Mouse (Mus musculus): ENCODE measurements around the gene Gkap1. TPM values are rescaled to one million over a fixed set of nuclear protein-coding genes. Genes with fewer than 3 reads are reported as not detected.

Gene Gkap1
- polyA plus RNA-seq, 1 experiment from 2014 or later = 34.6 TPM

- 89% methylated on average over 1 of the region's 1 CpGs for WGBS
Observed at GRCm38 (mm10) chr13:58253268-58253667, 22.2 kb downstream of the Gkap1 start.

DNA sequence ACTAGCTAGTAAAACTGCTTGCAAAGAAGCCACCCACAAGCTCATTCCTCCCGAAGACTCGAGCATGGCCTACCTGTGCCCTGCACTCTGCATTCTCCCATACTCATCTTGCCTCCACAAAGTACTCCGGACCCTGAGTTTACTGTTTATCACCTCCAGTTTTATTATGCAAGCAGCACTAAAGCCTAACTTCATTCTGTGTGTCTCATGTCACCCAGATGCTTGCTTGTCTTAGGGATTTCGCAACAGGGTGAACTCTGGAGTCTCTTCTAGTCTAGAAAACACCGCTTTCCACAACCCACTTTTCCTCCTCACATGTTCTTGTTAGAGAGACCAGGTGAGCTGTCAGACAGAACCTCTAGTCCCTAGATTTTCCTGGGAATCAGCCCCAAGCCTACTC is 26.5 kb downstream of the Gkap1 start:
- H3K9ac ChIP-seq = no peak overlapping the region
- WGBS = 95% methylated on average over 5 of the region's 5 CpGs
- H3K27me3 ChIP-seq = no peaks in the 10 kb centered on the region
- ATAC-seq = no peak
- no peak overlapping the region for H3K4me2 ChIP-seq
- peaks cover 45% of the 10 kb centered on the region for H3K36me3 ChIP-seq (ENCODE audit: poor library complexity, severe bottlenecking)
- no peaks in the 10 kb centered on the region for H3K4me1 ChIP-seq
- H3K27ac ChIP-seq = no peak overlapping the region
- no peaks in the 10 kb centered on the region for H3K9me3 ChIP-seq (replicated peaks)
- H3K4me3 ChIP-seq = no peak overlapping the region

More at GRCm38 (mm10) chr13:58253268-58253667, 22.2 kb downstream of the Gkap1 start:
- Histone ChIP-seq H3K27me3 (no peaks in the 10 kb centered on the region), H3K9me3 (replicated peaks) (no peaks in the 10 kb centered on the region), H3K36me3 (ENCODE audit: poor library complexity, severe bottlenecking) (peaks cover 51% of the 10 kb centered on the region), H3K4me3 (no peak overlapping the region), H3K27ac (no peak overlapping the region), H3K4me2 (no peak overlapping the region), H3K9ac (no peak overlapping the region), H3K4me1 (no peaks in the 10 kb centered on the region)
- no peak for ATAC-seq

- no peaks in the 10 kb centered on the region for H3K27me3 ChIP-seq
- ATAC-seq = no peak
- WGBS = 92% methylated on average over 7 of the region's 7 CpGs
- H3K27ac ChIP-seq = no peak overlapping the region
- H3K4me2 ChIP-seq = no peak overlapping the region
- no peak overlapping the region for H3K4me3 ChIP-seq
- peaks cover 38% of the 10 kb centered on the region for H3K36me3 ChIP-seq (ENCODE audit: poor library complexity, severe bottlenecking)
- no peaks in the 10 kb centered on the region for H3K9me3 ChIP-seq (replicated peaks)
- H3K4me1 ChIP-seq = no peaks in the 10 kb centered on the region
- no peak overlapping the region for H3K9ac ChIP-seq
Observed at GRCm38 (mm10) chr13:58236536-58236935, 39.0 kb downstream of the Gkap1 start.

DNA sequence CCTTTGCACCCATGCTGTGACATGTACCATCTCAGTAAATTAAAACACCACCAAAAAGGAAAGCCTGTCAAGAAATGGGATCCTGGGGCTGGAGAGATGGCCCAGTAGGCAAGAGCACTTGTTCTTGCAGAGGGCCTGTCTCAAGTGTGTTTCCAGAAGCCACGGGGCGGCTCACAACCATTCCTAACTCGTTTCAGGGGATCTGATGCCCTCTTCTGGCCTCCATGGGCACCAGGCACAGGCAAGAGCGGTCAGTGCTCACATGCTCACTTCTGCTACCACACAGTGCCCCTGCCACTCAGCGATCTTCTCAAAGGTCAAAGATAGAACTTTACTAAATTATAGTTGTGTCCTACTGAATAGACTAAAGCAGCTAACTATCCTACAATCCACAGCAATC is 42.9 kb downstream of the Gkap1 start:
- Histone ChIP-seq H3K36me3 (ENCODE audit: poor library complexity, severe bottlenecking) (peaks cover 31% of the 10 kb centered on the region), H3K9ac (no peak overlapping the region), H3K27me3 (no peaks in the 10 kb centered on the region), H3K4me3 (no peak overlapping the region), H3K4me2 (no peak overlapping the region), H3K9me3 (replicated peaks) (no peaks in the 10 kb centered on the region), H3K27ac (no peak overlapping the region), H3K4me1 (no peaks in the 10 kb centered on the region)
- 41% methylated on average over 5 of the region's 5 CpGs for WGBS
- ATAC-seq = no peak

- Histone ChIP-seq H3K27ac (no peak overlapping the region), H3K27me3 (no peaks in the 10 kb centered on the region), H3K4me3 (no peak overlapping the region), H3K9ac (no peak overlapping the region), H3K36me3 (ENCODE audit: poor library complexity, severe bottlenecking) (peaks cover 31% of the 10 kb centered on the region), H3K9me3 (replicated peaks) (no peaks in the 10 kb centered on the region), H3K4me2 (no peak overlapping the region), H3K4me1 (no peaks in the 10 kb centered on the region)
- no peak for ATAC-seq
- WGBS = 93% methylated on average over 8 of the region's 8 CpGs
Observed at GRCm38 (mm10) chr13:58232070-58232469, 43.4 kb downstream of the Gkap1 start.

DNA sequence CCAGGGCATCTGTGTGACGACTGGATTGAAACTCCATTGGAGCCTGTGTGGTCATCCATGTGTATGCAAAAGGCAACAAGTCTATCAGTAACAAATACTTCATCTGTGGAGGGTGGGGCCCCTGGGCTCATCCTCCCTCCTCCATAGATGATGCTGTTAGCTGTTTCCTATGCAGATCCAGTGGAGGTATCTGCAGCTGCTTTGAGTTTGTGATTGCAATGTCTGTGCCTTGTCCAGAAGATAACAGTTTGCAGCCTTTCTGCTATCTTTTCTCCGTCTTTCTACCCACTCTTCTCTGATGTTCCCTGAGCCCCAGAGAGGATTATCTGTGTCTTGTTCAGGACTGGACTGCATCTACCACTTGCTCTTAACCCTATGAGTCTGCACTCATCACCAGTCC is 46.9 kb downstream of the Gkap1 start:
- peaks cover 12% of the 10 kb centered on the region; the same call in 1 of the 2 replicates for H3K36me3 ChIP-seq (ENCODE audit: poor library complexity, severe bottlenecking)
- no peak overlapping the region for H3K9ac ChIP-seq
- no peaks in the 10 kb centered on the region for H3K4me1 ChIP-seq
- H3K27me3 ChIP-seq = no peaks in the 10 kb centered on the region
- no peak overlapping the region for H3K4me3 ChIP-seq
- H3K9me3 ChIP-seq (replicated peaks) = peaks cover 5% of the 10 kb centered on the region; the same call in 1 of the 2 replicates
- WGBS = 84% methylated on average over 2 of the region's 2 CpGs
- H3K27ac ChIP-seq = no peak overlapping the region
- ATAC-seq = no peak
- H3K4me2 ChIP-seq = no peak overlapping the region

- H3K4me3 ChIP-seq = no peak overlapping the region
- ATAC-seq = no peak
- no peak overlapping the region for H3K4me2 ChIP-seq
- H3K4me1 ChIP-seq = no peaks in the 10 kb centered on the region
- no peaks in the 10 kb centered on the region for H3K36me3 ChIP-seq (ENCODE audit: poor library complexity, severe bottlenecking)
- H3K9me3 ChIP-seq (replicated peaks) = peaks cover 5% of the 10 kb centered on the region; the same call in 1 of the 2 replicates
- no peak overlapping the region for H3K9ac ChIP-seq
- no peaks in the 10 kb centered on the region for H3K27me3 ChIP-seq
- H3K27ac ChIP-seq = no peak overlapping the region
- WGBS = 46% methylated on average over 8 of the region's 8 CpGs
Observed at GRCm38 (mm10) chr13:58225694-58226093, 49.8 kb downstream of the Gkap1 start.

DNA sequence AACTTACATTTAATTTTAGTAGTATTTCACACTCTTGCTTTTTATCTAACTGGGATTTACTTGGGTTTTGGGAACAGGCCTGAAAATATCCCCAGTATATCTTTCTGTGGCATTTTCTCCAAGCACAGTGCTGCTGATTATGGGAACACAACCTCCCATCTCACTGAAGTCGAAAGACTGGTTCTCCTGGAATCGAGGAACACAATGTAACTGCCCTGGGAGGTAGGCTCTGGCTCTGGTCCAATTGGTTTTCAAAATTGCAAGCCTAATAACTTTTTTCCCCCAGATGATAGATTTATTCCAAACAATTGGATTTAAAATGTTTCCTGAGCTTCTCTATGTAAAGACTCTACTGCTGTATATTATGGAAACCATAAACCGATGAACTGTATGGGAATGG is 55.3 kb downstream of the Gkap1 start:
- no peak for ATAC-seq
- H3K9me3 ChIP-seq (replicated peaks) = no peaks in the 10 kb centered on the region; the same call in 1 of the 2 replicates
- H3K4me1 ChIP-seq = peaks cover 7% of the 10 kb centered on the region
- no peak overlapping the region for H3K4me3 ChIP-seq
- no peaks in the 10 kb centered on the region for H3K36me3 ChIP-seq (ENCODE audit: poor library complexity, severe bottlenecking)
- H3K4me2 ChIP-seq = no peak overlapping the region
- no peak overlapping the region for H3K27ac ChIP-seq
- no peak overlapping the region for H3K9ac ChIP-seq
- 91% methylated on average over 3 of the region's 3 CpGs for WGBS
- H3K27me3 ChIP-seq = 0 out of 2 replicates have a peak, but pooled peaks cover 2% of the 10 kb centered on the region

- no peaks in the 10 kb centered on the region for H3K36me3 ChIP-seq (ENCODE audit: poor library complexity, severe bottlenecking)
- H3K9me3 ChIP-seq (replicated peaks) = no peaks in the 10 kb centered on the region
- peaks cover 26% of the 10 kb centered on the region for H3K4me1 ChIP-seq
- no peak overlapping the region for H3K4me2 ChIP-seq
- H3K9ac ChIP-seq = no peak overlapping the region
- H3K27me3 ChIP-seq = 0 out of 2 replicates have a peak, but pooled peaks cover 2% of the 10 kb centered on the region
- H3K27ac ChIP-seq = no peak overlapping the region
- 98% methylated on average over 2 of the region's 2 CpGs for WGBS
- H3K4me3 ChIP-seq = no peak overlapping the region
- ATAC-seq = no peak
Observed at GRCm38 (mm10) chr13:58217536-58217935, 58.0 kb downstream of the Gkap1 start.

- WGBS = 93% methylated on average over 9 of the region's 9 CpGs
- Histone ChIP-seq H3K9ac (peak overlapping the region; percentile 98), H3K36me3 (ENCODE audit: poor library complexity, severe bottlenecking) (no peaks in the 10 kb centered on the region), H3K9me3 (replicated peaks) (no peaks in the 10 kb centered on the region), H3K4me2 (peak overlapping the region; percentile 82), H3K27ac (no peak overlapping the region), H3K27me3 (0 out of 2 replicates have a peak, but pooled peaks cover 2% of the 10 kb centered on the region), H3K4me1 (peaks cover 34% of the 10 kb centered on the region), H3K4me3 (peak overlapping the region; percentile 98)
- ATAC-seq = no peak
Observed at GRCm38 (mm10) chr13:58216395-58216794, 59.1 kb downstream of the Gkap1 start.

DNA sequence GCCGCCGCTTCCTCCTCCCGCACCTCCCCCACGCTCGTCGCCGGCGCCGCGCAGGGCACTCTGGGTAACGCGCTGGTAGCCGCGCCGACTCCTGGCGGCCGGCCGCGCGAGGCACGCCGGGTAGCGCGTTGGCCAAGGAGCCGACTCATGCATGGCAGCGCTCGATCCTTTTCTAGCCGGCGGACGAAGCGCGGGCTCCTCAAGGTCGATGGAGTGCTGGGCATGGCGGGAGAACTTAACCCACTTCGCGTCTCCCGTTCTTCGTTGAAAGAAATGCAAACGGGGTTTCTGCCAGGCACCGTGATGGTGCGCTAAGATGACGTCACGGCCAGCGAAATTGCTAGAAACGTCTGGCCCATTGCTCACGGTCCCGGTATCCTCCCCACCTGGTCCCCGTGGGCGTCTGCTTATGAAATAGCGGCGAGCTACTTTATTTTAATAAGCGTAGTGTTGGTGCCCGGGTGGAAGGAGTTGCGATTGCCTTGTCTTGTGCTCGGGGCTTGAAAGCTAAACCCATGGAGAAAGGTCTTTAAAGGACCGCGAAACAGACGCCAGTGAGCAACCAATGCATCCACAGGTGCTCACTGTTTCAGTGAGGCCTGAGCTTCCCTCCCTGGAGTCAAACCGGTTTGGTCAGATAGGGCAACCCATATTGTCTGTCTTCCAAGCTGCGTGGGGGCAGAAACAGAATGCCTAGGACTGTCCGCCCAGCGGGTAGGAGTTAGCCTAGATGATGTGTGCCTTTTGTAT is 59.7 kb downstream of the Gkap1 start, which contains the start of gene Ubqln1:
Gene Ubqln1, minus strand, starts transcription at position 62 of the 750 bp plus-strand sequence.
- 4% methylated on average over 47 of the region's 62 CpGs for WGBS
- Histone ChIP-seq H3K27me3 (0 out of 2 replicates have a peak, but pooled peaks cover 2% of the 10 kb centered on the region), H3K4me1 (peaks cover 36% of the 10 kb centered on the region), H3K27ac (peak within 1 kb of the TSS; percentile 77), H3K4me2 (peak within 1 kb of the TSS; percentile 82), H3K9ac (peak within 1 kb of the TSS; percentile 98), H3K36me3 (ENCODE audit: poor library complexity, severe bottlenecking) (no peaks in the 10 kb centered on the region), H3K4me3 (peak within 1 kb of the TSS; percentile 98), H3K9me3 (replicated peaks) (no peaks in the 10 kb centered on the region)
- peak; percentile 95 for ATAC-seq

- Histone ChIP-seq H3K9ac (peak overlapping the region; percentile 98), H3K4me2 (peak overlapping the region; percentile 82), H3K9me3 (replicated peaks) (no peaks in the 10 kb centered on the region), H3K27ac (peak overlapping the region; percentile 77), H3K4me1 (peaks cover 41% of the 10 kb centered on the region), H3K27me3 (0 out of 2 replicates have a peak, but pooled peaks cover 2% of the 10 kb centered on the region), H3K4me3 (peak overlapping the region; percentile 98), H3K36me3 (ENCODE audit: poor library complexity, severe bottlenecking) (no peaks in the 10 kb centered on the region)
- 0% methylated on average over 36 of the region's 48 CpGs for WGBS
- ATAC-seq = no peak; the same call in 1 of the 2 replicates
Observed at GRCm38 (mm10) chr13:58215253-58215591, 60.3 kb downstream of the Gkap1 start.
